Mouse (Mus musculus) forebrain, embryonic 14.5 days (tissue): ENCODE results near the gene Gm3415. TPM values are rescaled to one million over a fixed set of nuclear protein-coding genes. Genes with fewer than 3 reads are reported as not detected.

ENCODE experiments used
- polyA plus RNA-seq: library from polyadenylated mRNA; unstranded; fragments of >200 nt; fragmentation: Nextera tagmentation; extraction: Ambion mirVana; gene quantifications from 2 replicates; pipeline ENCODE4 v1.2.1, GENCODE M21; 2014

Gm3415 gene
- polyA plus RNA-seq, 1 experiment from 2014 or later = not detected

Other genes starting within 250 kb of the Gm3415 start
- gene Wasf3, start 171.2 kb upstream of the Gm3415 start, polyA plus RNA-seq = 5.3 and 6.1 TPM in 2 replicates
- not detected in 2 replicates for gene Gm6408, start 74.2 kb upstream of the Gm3415 start, polyA plus RNA-seq
- gene Gm6370, start 64.8 kb upstream of the Gm3415 start, polyA plus RNA-seq = not detected in 2 replicates
- gene 4930449I24Rik, start 53.7 kb upstream of the Gm3415 start, polyA plus RNA-seq = not detected in 2 replicates
- not detected in 2 replicates for gene Gm3402, start 42.0 kb upstream of the Gm3415 start, polyA plus RNA-seq
- gene Gm3404, start 30.3 kb upstream of the Gm3415 start, polyA plus RNA-seq = not detected in 2 replicates
- not detected in 2 replicates for gene Gm3409, start 18.5 kb upstream of the Gm3415 start, polyA plus RNA-seq
- gene Gpr12, start 29.1 kb downstream of the Gm3415 start, polyA plus RNA-seq = 13.3 and 20.3 TPM in 2 replicates
- 9.6 and 10.5 TPM in 2 replicates for gene Usp12, start 238.9 kb downstream of the Gm3415 start, polyA plus RNA-seq